Mouse (Mus musculus) intestine, embryonic 14.5 days (tissue): Measurements from ENCODE around the gene Fkbp8. TPM values are rescaled to one million over a fixed set of nuclear protein-coding genes. Genes with fewer than 3 reads are reported as not detected.

Source experiments
- ATAC-seq: fragments of 200-750 bp; cut with Nextera tagmentation; replicated peaks from 2 replicates; pipeline ENCODE4 v1.8.0; 2017; ENCODE audit warnings: low read depth, moderate number of reproducible peaks, moderate TSS enrichment, moderate library complexity; ENCODE audit not compliant: low FRiP score, low TSS enrichment
- DNase-seq: peaks from one replicate; pipeline ENCODE4 v3.0.0-alpha.2; 2018; ENCODE audit warnings: low spot score
- H3K27ac ChIP-seq: fragments of 300-500 bp; sonication (generic); 2 replicates; pipeline ENCODE4 v1.5.1; 2014; ENCODE audit warnings: low read depth, mild to moderate bottlenecking, control low read depth
- H3K27me3 ChIP-seq: fragments of 300-500 bp; sonication (generic); replicated peaks from 2 replicates; pipeline ENCODE4 v1.6.1; 2014; ENCODE audit warnings: low read length, control low read depth; ENCODE audit not compliant: control insufficient read depth, insufficient read depth
- H3K36me3 ChIP-seq: fragments of 300-500 bp; sonication (generic); 2 replicates; pipeline ENCODE4 v1.6.1; 2014; ENCODE audit warnings: low read length, control low read depth; ENCODE audit not compliant: control insufficient read depth, insufficient read depth
- H3K4me1 ChIP-seq: fragments of 300-500 bp; sonication (generic); replicated peaks from 2 replicates; pipeline ENCODE4 v1.6.1; 2014; ENCODE audit warnings: low read length, control low read depth, mixed read lengths; ENCODE audit not compliant: control insufficient read depth, insufficient read depth
- H3K4me2 ChIP-seq: fragments of 300-500 bp; sonication (generic); 2 replicates; pipeline ENCODE4 v1.6.1; 2014; ENCODE audit warnings: low read length
- H3K4me3 ChIP-seq: fragments of 300-500 bp; sonication (generic); 2 replicates; pipeline ENCODE4 v1.5.1; 2014; ENCODE audit warnings: low read depth, low read length, control low read depth, mixed read lengths
- H3K9ac ChIP-seq: fragments of 300-500 bp; sonication (generic); 2 replicates; pipeline ENCODE4 v1.6.1; 2014; ENCODE audit warnings: mild to moderate bottlenecking, low read length
- H3K9me3 ChIP-seq: fragments of 300-500 bp; sonication (generic); 2 replicates; pipeline ENCODE4 v1.6.1; 2016; ENCODE audit warnings: low read length, control low read depth; ENCODE audit not compliant: control insufficient read depth
- WGBS: fragments of 180-500 bp; shearing (Covaris S2); extraction: QIAGEN DNeasy Blood & Tissue Kit; methylation state at CpG from one replicate; pipeline ENCODE4 v1.1.7; 2014; 5-methylcytosine and 5-hydroxymethylcytosine counted together
- polyA plus RNA-seq: library from polyadenylated mRNA; unstranded; fragments of >200 nt; fragmentation: Nextera tagmentation; extraction: Ambion mirVana; gene quantifications from 2 replicates; pipeline ENCODE4 v1.2.1, GENCODE M21; 2014

Fkbp8 gene
- 271 and 278 TPM in 2 replicates for polyA plus RNA-seq

DNA sequence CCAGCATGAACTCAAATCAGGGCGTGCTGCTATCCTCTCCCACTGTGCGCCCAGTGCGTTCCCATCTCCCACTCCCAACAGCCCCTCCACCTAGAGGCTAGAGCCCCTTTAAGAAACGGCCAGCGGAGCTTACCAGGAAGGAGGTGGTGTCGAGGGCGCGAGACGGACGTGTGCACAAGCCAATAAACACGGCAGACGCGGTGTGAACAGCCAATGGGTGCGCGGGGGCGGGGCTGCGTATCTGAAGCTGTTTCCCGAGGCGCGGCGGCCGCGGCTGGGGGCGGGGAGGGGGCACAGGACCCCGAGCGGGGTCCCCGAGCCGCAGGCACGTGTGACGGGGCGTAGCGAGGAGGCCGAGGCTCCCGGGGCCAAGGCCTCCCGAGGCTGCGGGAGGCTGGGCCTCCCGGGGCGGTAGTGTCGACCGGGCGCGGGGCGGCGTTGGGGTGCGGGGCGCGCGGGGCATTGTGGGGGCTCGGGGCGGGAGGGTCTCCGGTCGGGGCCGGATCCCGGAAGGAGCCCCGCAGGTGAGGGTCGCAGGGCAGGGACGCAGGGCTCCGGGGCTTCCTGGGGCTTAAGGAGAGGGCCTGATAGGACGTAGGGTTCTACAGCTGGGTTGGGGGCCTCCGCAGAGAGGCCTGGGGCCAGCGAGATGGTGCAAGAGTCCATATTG, at the start of gene Fkbp8, which contains the start of gene Kxd1:
Fkbp8 (plus strand) TSS at position 213 of the 670 bp plus-strand sequence.
Kxd1 (minus strand) TSS at position 445 of the 670 bp plus-strand sequence.
- Histone ChIP-seq H3K4me2 (peak within 1 kb of the TSS; percentile 74), H3K36me3 (peaks cover 30% of the 10 kb centered on the region), H3K27ac (peak within 1 kb of the TSS; percentile 90), H3K4me3 (peak within 1 kb of the TSS; percentile 56), H3K4me1 (peaks cover 13% of the 10 kb centered on the region), H3K27me3 (no peaks in the 10 kb centered on the region), H3K9me3 (no peaks in the 10 kb centered on the region), H3K9ac (peak within 1 kb of the TSS; percentile 92)
- WGBS: under 1% methylated on average over 51 of the region's 61 CpGs
- ATAC-seq (peak; percentile 90), DNase-seq (peak; percentile 100)

DNA sequence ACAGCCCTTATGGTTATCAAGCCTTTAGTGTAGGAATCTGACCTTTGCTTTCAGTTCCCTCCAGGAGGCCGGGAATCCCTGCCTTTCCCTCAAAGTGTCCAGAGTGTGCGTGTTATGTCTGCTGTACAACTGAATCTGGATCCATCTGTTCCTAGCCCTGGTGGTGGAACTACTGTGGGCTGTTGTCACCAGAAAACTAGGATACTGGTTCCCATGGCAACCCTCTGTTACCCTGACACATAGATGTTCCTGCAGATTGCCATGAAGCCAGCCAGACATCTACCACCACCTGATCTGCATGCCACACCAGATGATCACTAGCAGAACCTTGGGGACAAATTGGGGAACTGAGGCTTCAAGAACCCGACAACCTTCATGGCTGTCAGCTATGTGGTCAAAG, 45.6 kb upstream of the Fkbp8 start:
- no peak overlapping the region for H3K4me2 ChIP-seq
- H3K9ac ChIP-seq: no peak overlapping the region
- DNase-seq (no peak), ATAC-seq (no peak)
- H3K36me3 ChIP-seq: no peaks in the 10 kb centered on the region
- no peaks in the 10 kb centered on the region for H3K9me3 ChIP-seq
- H3K27ac ChIP-seq: no peak overlapping the region
- peaks cover 5% of the 10 kb centered on the region; the same call in 1 of the 2 replicates for H3K4me1 ChIP-seq
- 82% methylated on average over 3 of the region's 3 CpGs for WGBS
- peaks cover 50% of the 10 kb centered on the region for H3K27me3 ChIP-seq
- H3K4me3 ChIP-seq: no peak overlapping the region

DNA sequence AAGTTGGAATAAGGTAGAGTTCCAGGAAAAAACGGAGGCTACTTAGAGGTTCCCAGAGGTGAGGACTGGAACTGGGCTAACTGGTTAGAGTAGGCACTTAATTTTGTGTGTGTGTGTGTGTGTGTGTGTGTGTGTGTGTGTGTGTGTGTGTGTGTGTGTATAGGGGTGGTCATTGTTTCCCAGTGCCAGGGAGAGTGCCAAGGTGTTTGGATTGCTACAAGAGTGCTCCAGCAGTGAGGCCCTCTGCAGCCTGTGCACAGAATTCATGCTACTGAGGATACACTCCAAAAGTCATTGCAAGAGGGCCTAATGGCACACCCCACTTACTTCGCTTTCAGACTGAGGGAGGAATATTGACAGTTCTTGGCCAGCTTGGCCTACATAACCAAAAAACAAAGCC, 44.6 kb upstream of the Fkbp8 start:
- H3K9me3 ChIP-seq: no peaks in the 10 kb centered on the region
- 46% methylated on average over 2 of the region's 2 CpGs for WGBS
- no peak overlapping the region for H3K27ac ChIP-seq
- DNase-seq: no peak
- ATAC-seq: no peak
- peaks cover 60% of the 10 kb centered on the region for H3K27me3 ChIP-seq
- no peaks in the 10 kb centered on the region for H3K36me3 ChIP-seq
- no peak overlapping the region for H3K4me2 ChIP-seq
- no peaks in the 10 kb centered on the region for H3K4me1 ChIP-seq
- no peak overlapping the region for H3K4me3 ChIP-seq
- H3K9ac ChIP-seq: no peak overlapping the region

DNA sequence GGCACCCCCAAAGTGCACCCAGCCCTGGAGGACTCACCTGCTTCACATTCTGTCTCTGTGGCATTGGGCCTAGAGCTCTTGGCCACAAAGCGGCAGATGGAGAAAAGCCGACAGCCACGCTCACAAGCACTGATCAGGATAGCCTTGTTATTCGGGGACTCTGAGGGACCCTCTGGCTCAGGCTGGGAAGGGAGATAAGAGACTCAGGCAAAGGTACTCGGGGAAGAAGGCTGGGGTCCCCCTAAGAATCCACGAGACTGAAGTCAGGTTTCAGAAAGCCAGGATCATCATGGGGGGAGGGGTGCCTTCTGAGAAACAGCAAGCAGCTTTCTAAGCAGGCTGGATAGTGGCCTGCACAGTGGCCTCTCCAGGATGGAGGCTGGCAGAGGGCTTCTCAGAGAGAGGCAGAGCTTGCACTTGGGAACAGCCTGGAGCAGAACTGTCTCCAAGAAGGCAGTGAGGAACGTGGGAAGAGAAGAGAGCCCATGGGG, 41.3 kb upstream of the Fkbp8 start:
- H3K9me3 ChIP-seq: no peaks in the 10 kb centered on the region
- H3K27me3 ChIP-seq: peaks cover 79% of the 10 kb centered on the region
- H3K4me2 ChIP-seq: no peak overlapping the region
- H3K9ac ChIP-seq: no peak overlapping the region
- WGBS: 58% methylated on average over 7 of the region's 7 CpGs
- peaks cover 23% of the 10 kb centered on the region for H3K4me1 ChIP-seq
- H3K27ac ChIP-seq: no peak overlapping the region
- no peak overlapping the region for H3K4me3 ChIP-seq
- H3K36me3 ChIP-seq: no peaks in the 10 kb centered on the region
- DNase-seq (no peak), ATAC-seq (no peak)

DNA sequence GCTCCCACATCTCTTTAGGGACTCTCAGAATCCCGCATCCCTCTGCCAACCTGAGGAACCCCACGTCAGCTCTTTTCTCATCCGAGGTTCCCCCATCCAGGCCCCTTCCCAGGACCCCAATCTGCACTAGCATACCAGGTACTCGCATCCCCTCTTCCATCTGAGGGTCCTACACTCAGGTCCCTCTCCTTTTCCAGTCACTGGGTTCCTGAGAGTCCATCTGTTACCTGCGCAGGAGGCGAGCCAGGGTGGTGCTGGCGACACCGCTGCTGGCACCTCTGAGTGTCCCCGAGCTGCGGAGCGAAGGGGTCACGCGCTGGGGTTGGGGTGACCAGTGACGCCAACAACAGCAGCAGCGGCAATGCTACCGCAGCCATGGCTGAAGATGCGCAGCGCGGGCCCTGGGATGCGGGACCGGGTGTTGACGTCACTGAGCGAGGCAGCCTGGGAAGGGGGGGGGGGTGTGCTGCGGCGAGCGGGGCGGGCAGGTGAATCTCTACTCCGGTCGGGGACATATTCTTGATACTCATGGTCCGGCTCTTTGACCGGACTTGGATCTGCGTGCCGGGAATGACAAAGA, 40.5 kb upstream of the Fkbp8 start, which contains the start of gene Tmem59l:
Tmem59l (minus strand) TSS at position 418 of the 580 bp plus-strand sequence.
- peaks cover 24% of the 10 kb centered on the region for H3K4me1 ChIP-seq
- DNase-seq (no peak), ATAC-seq (no peak)
- H3K27ac ChIP-seq: no peak within 1 kb of the TSS
- WGBS: 3% methylated on average over 33 of the region's 33 CpGs
- H3K9ac ChIP-seq: no peak within 1 kb of the TSS
- H3K27me3 ChIP-seq: peaks cover 83% of the 10 kb centered on the region
- H3K36me3 ChIP-seq: no peaks in the 10 kb centered on the region
- H3K4me3 ChIP-seq: peak within 1 kb of the TSS; percentile 31
- H3K9me3 ChIP-seq: no peaks in the 10 kb centered on the region
- peak within 1 kb of the TSS; percentile 51 for H3K4me2 ChIP-seq

DNA sequence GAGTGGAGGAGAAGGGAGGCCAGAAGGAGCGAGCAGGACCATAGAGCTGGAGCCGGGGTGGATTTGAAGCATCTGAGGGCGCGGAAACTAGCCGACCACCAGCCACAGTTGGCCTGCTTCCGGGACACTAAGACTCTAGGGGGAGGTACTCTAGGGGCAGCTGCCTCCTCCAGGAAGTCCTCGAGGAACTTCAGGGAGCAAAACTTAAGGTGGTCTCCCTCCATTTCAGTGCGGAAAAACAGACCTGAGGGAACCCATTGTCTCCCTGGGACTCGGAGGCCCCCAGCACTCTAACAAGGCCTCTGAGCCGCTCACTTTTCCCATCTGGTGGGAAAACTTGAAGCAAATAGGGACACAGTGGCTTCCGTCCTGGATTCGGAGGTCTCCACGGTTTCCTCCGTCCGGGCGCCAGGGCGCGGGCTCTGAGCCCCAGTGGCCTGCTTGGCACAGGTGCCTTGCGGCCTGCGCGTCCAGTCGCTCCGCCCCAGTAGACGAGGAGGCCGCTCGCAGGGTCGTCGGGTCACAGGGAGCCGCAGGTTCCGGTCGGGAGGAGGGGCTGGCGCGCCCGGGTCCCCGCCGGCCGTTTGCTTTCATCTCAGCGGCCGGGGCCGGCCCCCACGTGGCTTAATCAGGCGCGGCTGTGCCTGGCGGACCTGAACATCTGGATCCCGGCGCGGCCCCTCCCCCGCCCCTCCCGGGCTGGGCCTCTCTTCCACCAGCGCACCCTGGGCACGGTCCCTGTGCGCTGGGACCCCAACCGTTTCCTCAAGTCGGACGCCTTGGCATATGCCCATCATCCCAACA, 39.3 kb upstream of the Fkbp8 start:
- H3K9me3 ChIP-seq: no peaks in the 10 kb centered on the region
- H3K4me2 ChIP-seq: peak overlapping the region; percentile 51
- H3K27ac ChIP-seq: no peak overlapping the region
- peaks cover 91% of the 10 kb centered on the region for H3K27me3 ChIP-seq
- H3K36me3 ChIP-seq: no peaks in the 10 kb centered on the region
- 4% methylated on average over 55 of the region's 55 CpGs for WGBS
- H3K9ac ChIP-seq: no peak overlapping the region
- DNase-seq: no peak
- peaks cover 26% of the 10 kb centered on the region for H3K4me1 ChIP-seq
- peak; percentile 18; the same call in 1 of the 2 replicates for ATAC-seq
- peak overlapping the region; percentile 31 for H3K4me3 ChIP-seq

DNA sequence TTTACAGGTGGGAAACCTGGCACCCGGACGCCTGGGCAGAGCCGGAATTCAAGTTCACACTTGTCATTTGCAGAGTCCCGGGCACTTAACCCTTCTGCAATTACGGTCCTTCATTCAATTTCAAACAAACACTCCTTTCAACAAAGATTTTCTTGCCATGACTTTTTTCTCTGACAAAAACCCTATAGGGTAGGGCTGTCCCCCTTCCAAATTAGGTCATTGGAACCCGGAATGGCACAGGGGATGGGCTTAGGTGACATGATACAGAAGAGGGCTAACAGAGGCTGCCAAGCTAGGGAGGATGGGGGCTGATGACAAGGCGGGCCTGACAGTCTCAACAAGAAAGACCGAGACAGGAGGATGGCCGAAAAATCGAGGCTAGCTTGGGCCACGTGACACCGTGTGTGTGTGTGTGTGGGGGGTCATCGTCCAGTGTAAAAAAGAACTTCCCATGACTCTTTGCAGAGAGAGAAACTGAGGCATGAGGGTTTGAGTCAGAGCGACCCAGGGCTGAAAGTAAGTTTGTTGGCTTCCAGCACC, 38.5 kb upstream of the Fkbp8 start:
- H3K27me3 ChIP-seq: peaks cover 99% of the 10 kb centered on the region
- DNase-seq (no peak), ATAC-seq (no peak)
- H3K9ac ChIP-seq: no peak overlapping the region
- H3K4me2 ChIP-seq: peak overlapping the region; percentile 49
- H3K4me3 ChIP-seq: peak overlapping the region; percentile 31
- H3K9me3 ChIP-seq: no peaks in the 10 kb centered on the region
- WGBS: 3% methylated on average over 14 of the region's 14 CpGs
- no peak overlapping the region for H3K27ac ChIP-seq
- H3K36me3 ChIP-seq: no peaks in the 10 kb centered on the region
- H3K4me1 ChIP-seq: peaks cover 31% of the 10 kb centered on the region

DNA sequence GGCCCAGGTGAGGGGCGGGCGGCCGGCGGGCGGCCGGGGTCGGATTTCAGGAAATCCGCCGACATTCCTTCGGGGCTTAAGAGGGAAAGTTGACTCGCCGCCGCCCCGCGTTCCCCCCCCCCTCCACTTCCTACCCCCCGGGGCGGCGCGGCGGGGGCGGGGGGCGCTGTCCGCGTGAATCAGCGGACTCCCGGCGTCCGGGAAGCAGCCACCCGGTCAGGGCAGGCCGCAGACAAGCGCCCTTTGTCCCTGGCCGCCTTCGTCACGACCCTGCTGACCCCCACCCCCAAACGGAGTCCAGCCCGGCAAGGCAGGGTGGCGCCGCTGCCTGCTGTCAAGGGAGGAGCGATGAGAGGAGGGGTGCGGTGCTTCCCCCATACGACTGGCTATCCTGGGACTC, 37.9 kb upstream of the Fkbp8 start:
- no peak for DNase-seq

More for the DNA sequence above, 37.9 kb upstream of the Fkbp8 start:
- Histone ChIP-seq H3K36me3 (no peaks in the 10 kb centered on the region), H3K27ac (no peak overlapping the region), H3K9ac (no peak overlapping the region), H3K9me3 (no peaks in the 10 kb centered on the region), H3K4me2 (peak overlapping the region; percentile 49), H3K4me1 (peaks cover 31% of the 10 kb centered on the region), H3K4me3 (peak overlapping the region; percentile 31), H3K27me3 (peaks cover 100% of the 10 kb centered on the region)
- no peak for ATAC-seq
- WGBS: under 1% methylated on average over 21 of the region's 41 CpGs
